Mouse (Mus musculus) urinary bladder, postnatal 14 days (tissue): ENCODE measurements around the gene Pde1c.
"Not testable (repeated sequence)": the region's sequence is repeated elsewhere in the genome, so short reads cannot be mapped to it uniquely, and the experiment has no call there.

Source experiments
- DNase-seq: peaks from one replicate; pipeline ENCODE4 v3.0.0; 2021; ENCODE audit warnings: low spot score

Pde1c gene

GRCm38 (mm10) chr6:56568470-56569372 is at the start of gene Pde1c:
Gene Pde1c (minus strand): TSS chr6:56569103.
- peak; percentile 20 for DNase-seq

GRCm38 (mm10) chr6:56616982-56617613 is 48.2 kb upstream of the Pde1c start:
- no peak for DNase-seq

GRCm38 (mm10) chr6:56616228-56616981 is 47.5 kb upstream of the Pde1c start:
- DNase-seq, result no peak

GRCm38 (mm10) chr6:56609529-56609928 is 40.6 kb upstream of the Pde1c start:
- not testable (repeated sequence) for DNase-seq

GRCm38 (mm10) chr6:56608277-56608676 is 39.4 kb upstream of the Pde1c start:
- peak; percentile 53 for DNase-seq

- no peak for DNase-seq
Measured at GRCm38 (mm10) chr6:56579568-56579967, 10.7 kb upstream of the Pde1c start.

- no peak for DNase-seq
Measured at GRCm38 (mm10) chr6:56560891-56561290, 8.0 kb downstream of the Pde1c start.

GRCm38 (mm10) chr6:56560474-56560888 is 8.4 kb downstream of the Pde1c start:
- no peak for DNase-seq

GRCm38 (mm10) chr6:56558711-56559110 is 10.2 kb downstream of the Pde1c start:
- DNase-seq, result no peak

- DNase-seq, result no peak
Measured at GRCm38 (mm10) chr6:56555848-56556247, 13.1 kb downstream of the Pde1c start.

GRCm38 (mm10) chr6:56555382-56555781 is 13.5 kb downstream of the Pde1c start:
- DNase-seq, result no peak

GRCm38 (mm10) chr6:56551022-56551421 is 17.9 kb downstream of the Pde1c start:
- DNase-seq, result no peak

GRCm38 (mm10) chr6:56540247-56540646 is 28.7 kb downstream of the Pde1c start:
- DNase-seq, result no peak

- no peak for DNase-seq
Measured at GRCm38 (mm10) chr6:56534653-56535052, 34.2 kb downstream of the Pde1c start.

- no peak for DNase-seq
Measured at GRCm38 (mm10) chr6:56532257-56532656, 36.6 kb downstream of the Pde1c start.

- DNase-seq, result no peak
Measured at GRCm38 (mm10) chr6:56523938-56524866, 44.7 kb downstream of the Pde1c start.

GRCm38 (mm10) chr6:56489161-56489560 is 79.7 kb downstream of the Pde1c start:
- no peak for DNase-seq

GRCm38 (mm10) chr6:56485078-56485477 is 83.8 kb downstream of the Pde1c start:
- DNase-seq, result no peak

- peak; percentile 32 for DNase-seq
Measured at GRCm38 (mm10) chr6:56480914-56481482, 87.9 kb downstream of the Pde1c start.

GRCm38 (mm10) chr6:56476581-56476980 is 92.3 kb downstream of the Pde1c start:
- no peak for DNase-seq

- DNase-seq, result no peak
Measured at GRCm38 (mm10) chr6:56458098-56458497, 110.8 kb downstream of the Pde1c start.
